1 mouse cellular context compared by ENCODE assay signal in genomic region chr1:74135326-74135950, GRCm38 (mm10).
TF ChIP-seq lines count a peak whose summit lies in the region.

No protein-coding gene starts in this region.

TF ChIP-seq in MEL, 35 proteins besides CTCF, POLR2A, EP300 and RAD21:
- TF ChIP-seq MAFK (IDR thresholded peaks at IDR 0.05; ENCODE audit: borderline replicate concordance, low read depth, low read length) (no peak), TCF12 (IDR thresholded peaks at IDR 0.05; ENCODE audit: low read depth, low read length) (peak; percentile 32; the same call in 1 of the 2 replicates)
